Mouse (Mus musculus): ENCODE data around the gene Vmn2r62. TPM values are rescaled to one million over a fixed set of nuclear protein-coding genes. Genes with fewer than 3 reads are reported as not detected.
"Not testable (repeated sequence)": the region's sequence is repeated elsewhere in the genome, so short reads cannot be mapped to it uniquely, and the experiment has no call there.

Vmn2r62 gene
- polyA plus RNA-seq (2015; fragmentation: Nextera tagmentation; extraction: Ambion mirVana) = not detected in 2 replicates

GRCm38 (mm10) chr7:42793425-42793824, at the start of gene Vmn2r62:
TSS of gene Vmn2r62 (minus strand) at chr7:42793525.
- H3K4me3 ChIP-seq (ENCODE audit: low read depth, low read length); H3K27me3 ChIP-seq (ENCODE audit: control insufficient read depth, insufficient read depth, low read depth, low read length); ATAC-seq (ENCODE audit: low read depth); H3K9ac ChIP-seq (ENCODE audit: low read depth, low read length); H3K27ac ChIP-seq (ENCODE audit: low read length); H3K4me2 ChIP-seq (ENCODE audit: low read depth, low read length); H3K4me1 ChIP-seq (ENCODE audit: control insufficient read depth, low read depth, low read length); H3K9me3 ChIP-seq (replicated peaks; ENCODE audit: control insufficient read depth, low read length); H3K36me3 ChIP-seq (ENCODE audit: control insufficient read depth, insufficient read depth): not testable (repeated sequence)
- no CpG with 5 or more reads among the region's 1 CpGs for WGBS (ENCODE audit: insufficient replicate concordance)

DNA sequence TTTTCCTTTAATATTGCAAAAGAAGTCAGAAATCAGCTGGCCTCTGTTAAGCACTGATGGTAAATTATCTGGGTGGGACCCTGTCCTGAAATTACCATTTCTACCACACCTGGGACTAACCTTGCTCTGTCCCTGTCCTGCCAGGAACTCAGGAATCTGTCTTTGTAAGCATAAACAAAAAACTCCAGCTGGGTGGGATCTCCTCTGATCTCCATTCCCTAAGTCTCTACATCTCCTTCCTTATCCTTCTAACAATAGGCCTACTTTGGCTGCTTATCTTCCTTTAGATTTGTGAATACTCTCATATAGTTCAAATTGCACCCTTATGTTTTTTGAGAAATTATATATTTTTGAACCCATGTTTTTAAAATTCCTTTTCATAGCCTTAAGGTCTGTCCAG, 45.0 kb upstream of the Vmn2r62 start:
- not testable (repeated sequence) for H3K9me3 ChIP-seq (replicated peaks; ENCODE audit: control insufficient read depth, low read length); H3K9ac ChIP-seq (ENCODE audit: low read depth, low read length); H3K27me3 ChIP-seq (ENCODE audit: control insufficient read depth, insufficient read depth, low read depth, low read length); H3K4me1 ChIP-seq (ENCODE audit: control insufficient read depth, low read depth, low read length); H3K4me3 ChIP-seq (ENCODE audit: low read depth, low read length); H3K4me2 ChIP-seq (ENCODE audit: low read depth, low read length); H3K36me3 ChIP-seq (ENCODE audit: control insufficient read depth, insufficient read depth); H3K27ac ChIP-seq (ENCODE audit: low read length); ATAC-seq (ENCODE audit: low read depth)

- ATAC-seq (ENCODE audit: low read depth) = no peak
- Histone ChIP-seq H3K9me3 (replicated peaks; ENCODE audit: control insufficient read depth, low read length) (no peaks in the 10 kb centered on the region), H3K27me3 (ENCODE audit: control insufficient read depth, insufficient read depth, low read depth, low read length) (no peaks in the 10 kb centered on the region), H3K4me1 (ENCODE audit: control insufficient read depth, low read depth, low read length) (no peaks in the 10 kb centered on the region), H3K9ac (ENCODE audit: low read depth, low read length) (no peak overlapping the region), H3K4me2 (ENCODE audit: low read depth, low read length) (no peak overlapping the region), H3K36me3 (ENCODE audit: control insufficient read depth, insufficient read depth) (no peaks in the 10 kb centered on the region), H3K27ac (ENCODE audit: low read length) (no peak overlapping the region), H3K4me3 (ENCODE audit: low read depth, low read length) (no peak overlapping the region)
- WGBS (ENCODE audit: insufficient replicate concordance) = 51% methylated on average over 3 of the region's 3 CpGs
Observed at GRCm38 (mm10) chr7:42832221-42832620, 38.9 kb upstream of the Vmn2r62 start.

- 38% methylated on average over 19 of the region's 20 CpGs for WGBS (ENCODE audit: insufficient replicate concordance)
- ATAC-seq (ENCODE audit: low read depth) = no peak
- H3K4me1 ChIP-seq (ENCODE audit: control insufficient read depth, low read depth, low read length) = no peaks in the 10 kb centered on the region
- H3K9ac ChIP-seq (ENCODE audit: low read depth, low read length) = no peak overlapping the region
- no peaks in the 10 kb centered on the region for H3K36me3 ChIP-seq (ENCODE audit: control insufficient read depth, insufficient read depth)
- H3K4me2 ChIP-seq (ENCODE audit: low read depth, low read length) = no peak overlapping the region
- no peaks in the 10 kb centered on the region for H3K27me3 ChIP-seq (ENCODE audit: control insufficient read depth, insufficient read depth, low read depth, low read length)
- no peak overlapping the region for H3K4me3 ChIP-seq (ENCODE audit: low read depth, low read length)
- no peak overlapping the region for H3K27ac ChIP-seq (ENCODE audit: low read length)
- no peaks in the 10 kb centered on the region for H3K9me3 ChIP-seq (replicated peaks; ENCODE audit: control insufficient read depth, low read length)
Observed at GRCm38 (mm10) chr7:42749836-42750235, 43.5 kb downstream of the Vmn2r62 start.

GRCm38 (mm10) chr7:42738536-42739210, 54.7 kb downstream of the Vmn2r62 start:
- no peaks in the 10 kb centered on the region for H3K9me3 ChIP-seq (replicated peaks; ENCODE audit: control insufficient read depth, low read length)
- H3K4me3 ChIP-seq (ENCODE audit: low read depth, low read length) = no peak overlapping the region
- H3K27me3 ChIP-seq (ENCODE audit: control insufficient read depth, insufficient read depth, low read depth, low read length) = no peaks in the 10 kb centered on the region
- WGBS (ENCODE audit: insufficient replicate concordance) = 61% methylated on average over 10 of the region's 10 CpGs
- no peak overlapping the region for H3K27ac ChIP-seq (ENCODE audit: low read length)
- H3K4me2 ChIP-seq (ENCODE audit: low read depth, low read length) = no peak overlapping the region
- H3K4me1 ChIP-seq (ENCODE audit: control insufficient read depth, low read depth, low read length) = no peaks in the 10 kb centered on the region
- ATAC-seq (ENCODE audit: low read depth) = no peak
- no peaks in the 10 kb centered on the region for H3K36me3 ChIP-seq (ENCODE audit: control insufficient read depth, insufficient read depth)
- no peak overlapping the region for H3K9ac ChIP-seq (ENCODE audit: low read depth, low read length)

DNA sequence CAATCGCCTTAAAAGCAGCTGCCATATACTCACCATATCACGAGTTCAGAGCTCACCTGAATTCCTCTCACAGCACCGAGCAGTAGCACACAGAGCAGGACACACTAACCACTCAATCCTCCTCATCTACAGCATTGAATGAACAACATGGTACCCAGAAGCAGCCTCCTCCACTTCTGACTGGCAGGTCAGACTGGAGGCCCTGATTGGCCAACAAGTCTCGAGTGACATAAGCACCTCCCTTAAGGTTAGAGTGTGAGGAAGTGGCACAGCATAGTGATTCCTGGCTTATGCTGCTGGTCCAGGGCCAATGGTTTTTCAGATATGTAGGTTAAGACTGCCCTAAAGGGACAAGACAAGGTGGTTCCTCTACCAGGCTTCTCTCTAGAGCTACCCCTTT, 66.4 kb downstream of the Vmn2r62 start, which contains the start of gene Gm17067:
Gene Gm17067 (minus strand): TSS at position 101 of the 400 bp plus-strand sequence.
- H3K9me3 ChIP-seq (replicated peaks; ENCODE audit: control insufficient read depth, low read length); H3K4me2 ChIP-seq (ENCODE audit: low read depth, low read length); ATAC-seq (ENCODE audit: low read depth); H3K36me3 ChIP-seq (ENCODE audit: control insufficient read depth, insufficient read depth); H3K4me3 ChIP-seq (ENCODE audit: low read depth, low read length); H3K27me3 ChIP-seq (ENCODE audit: control insufficient read depth, insufficient read depth, low read depth, low read length); H3K27ac ChIP-seq (ENCODE audit: low read length); H3K9ac ChIP-seq (ENCODE audit: low read depth, low read length); H3K4me1 ChIP-seq (ENCODE audit: control insufficient read depth, low read depth, low read length): not testable (repeated sequence)
- 66% methylated on average over 4 of the region's 4 CpGs for WGBS (ENCODE audit: insufficient replicate concordance)

Other genes with a start within 250 kb of the Vmn2r62 start
- not detected in 2 replicates for gene Gm21028, start 214.9 kb downstream of the Vmn2r62 start, polyA plus RNA-seq (2015; fragmentation: Nextera tagmentation; extraction: Ambion mirVana)
- 0.14 and 0.17 TPM in 2 replicates for gene Zfp977, start 201.0 kb downstream of the Vmn2r62 start, polyA plus RNA-seq (2015; fragmentation: Nextera tagmentation; extraction: Ambion mirVana)
- gene Zfp976, start 150.9 kb downstream of the Vmn2r62 start, polyA plus RNA-seq (2015; fragmentation: Nextera tagmentation; extraction: Ambion mirVana) = 0.59 and 0.71 TPM in 2 replicates
- 1.5 and 1.7 TPM in 2 replicates for gene Zfp975, start 100.8 kb downstream of the Vmn2r62 start, polyA plus RNA-seq (2015; fragmentation: Nextera tagmentation; extraction: Ambion mirVana)
- not detected in 2 replicates for gene Gm17067, start 66.5 kb downstream of the Vmn2r62 start, polyA plus RNA-seq (2015; fragmentation: Nextera tagmentation; extraction: Ambion mirVana)
- gene Gm2381, start 73.7 kb upstream of the Vmn2r62 start, polyA plus RNA-seq (2015; fragmentation: Nextera tagmentation; extraction: Ambion mirVana) = not detected in 2 replicates
- not detected in 2 replicates for gene Vmn2r63, start 140.3 kb upstream of the Vmn2r62 start, polyA plus RNA-seq (2015; fragmentation: Nextera tagmentation; extraction: Ambion mirVana)
- gene Gm9268, start 225.2 kb upstream of the Vmn2r62 start, polyA plus RNA-seq (2015; fragmentation: Nextera tagmentation; extraction: Ambion mirVana) = not detected in 2 replicates